Mouse (Mus musculus) spleen, embryonic (tissue): Measurements from ENCODE around the gene Pofut2.

Source experiments
- CTCF ChIA-PET: fragments of 350-600 bp; sonication (Branson Sonifier 250); formaldehyde crosslinking; loops from one replicate; lab custom pipeline; 2022; lab: Charles Lee

Pofut2 gene

GRCm38 (mm10) chr10:77229609-77230595 lies 29.1 kb upstream of the Pofut2 start:
- CTCF ChIA-PET, result no interaction called here

- CTCF ChIA-PET, result no interaction called here
These were observed 26.9 kb upstream of the Pofut2 start for GRCm38 (mm10) chr10:77231861-77232755.

- CTCF ChIA-PET, result no interaction called here
These were observed 25.8 kb upstream of the Pofut2 start for GRCm38 (mm10) chr10:77233230-77233629.

- CTCF ChIA-PET, result no interaction called here
These were observed 23.9 kb upstream of the Pofut2 start for GRCm38 (mm10) chr10:77234991-77235616.

GRCm38 (mm10) chr10:77237795-77238580 lies 21.0 kb upstream of the Pofut2 start:
- CTCF ChIA-PET, result no interaction called here

- CTCF ChIA-PET, result no interaction called here
These were observed 18.3 kb upstream of the Pofut2 start for GRCm38 (mm10) chr10:77240764-77241163.

GRCm38 (mm10) chr10:77242396-77242795 lies 16.6 kb upstream of the Pofut2 start:
- CTCF ChIA-PET, result no interaction called here

- CTCF ChIA-PET, result no interaction called here
These were observed 16.1 kb upstream of the Pofut2 start for GRCm38 (mm10) chr10:77242871-77243270.

GRCm38 (mm10) chr10:77243572-77244161 lies 15.4 kb upstream of the Pofut2 start:
- CTCF ChIA-PET, result no interaction called here

GRCm38 (mm10) chr10:77244777-77245176 lies 14.2 kb upstream of the Pofut2 start:
- CTCF ChIA-PET, result interaction anchor here (0.6 kb wide), 1 partner anchor 49 kb away, joined by 4 read pairs; no protein-coding TSS in a partner anchor

GRCm38 (mm10) chr10:77247048-77247447 lies 12.0 kb upstream of the Pofut2 start:
- CTCF ChIA-PET, result no interaction called here

- CTCF ChIA-PET, result no interaction called here
These were observed 11.3 kb upstream of the Pofut2 start for GRCm38 (mm10) chr10:77247707-77248106.

- CTCF ChIA-PET, result no interaction called here
These were observed 7.7 kb upstream of the Pofut2 start for GRCm38 (mm10) chr10:77251223-77251783.

- CTCF ChIA-PET, result no interaction called here
These were observed 7.1 kb upstream of the Pofut2 start for GRCm38 (mm10) chr10:77251784-77252539.

GRCm38 (mm10) chr10:77252790-77253189 lies 6.2 kb upstream of the Pofut2 start:
- CTCF ChIA-PET, result interaction anchor here (0.5 to 0.7 kb wide), 2 partner anchors 263 to 1845 kb away, joined by 3 read pairs; no protein-coding TSS in a partner anchor

- CTCF ChIA-PET, result interaction anchor here (0.6 kb wide), 1 partner anchor 330 kb away, joined by 3 read pairs; no protein-coding TSS in a partner anchor
These were observed 3.8 kb upstream of the Pofut2 start for GRCm38 (mm10) chr10:77255231-77255630.

- CTCF ChIA-PET, result no interaction called here
These were observed 3.3 kb upstream of the Pofut2 start for GRCm38 (mm10) chr10:77255676-77256075.

GRCm38 (mm10) chr10:77258041-77258590 lies 902 bp upstream of the Pofut2 start:
- CTCF ChIA-PET, result no interaction called here
